Mouse (Mus musculus): ENCODE results near the gene Lrrc4b. TPM values are rescaled to one million over a fixed set of nuclear protein-coding genes. Genes with fewer than 3 reads are reported as not detected.

Gene Lrrc4b
- total RNA-seq (2015) (not detected in 2 replicates), total RNA-seq (2017) (not detected in 2 replicates)

DNA sequence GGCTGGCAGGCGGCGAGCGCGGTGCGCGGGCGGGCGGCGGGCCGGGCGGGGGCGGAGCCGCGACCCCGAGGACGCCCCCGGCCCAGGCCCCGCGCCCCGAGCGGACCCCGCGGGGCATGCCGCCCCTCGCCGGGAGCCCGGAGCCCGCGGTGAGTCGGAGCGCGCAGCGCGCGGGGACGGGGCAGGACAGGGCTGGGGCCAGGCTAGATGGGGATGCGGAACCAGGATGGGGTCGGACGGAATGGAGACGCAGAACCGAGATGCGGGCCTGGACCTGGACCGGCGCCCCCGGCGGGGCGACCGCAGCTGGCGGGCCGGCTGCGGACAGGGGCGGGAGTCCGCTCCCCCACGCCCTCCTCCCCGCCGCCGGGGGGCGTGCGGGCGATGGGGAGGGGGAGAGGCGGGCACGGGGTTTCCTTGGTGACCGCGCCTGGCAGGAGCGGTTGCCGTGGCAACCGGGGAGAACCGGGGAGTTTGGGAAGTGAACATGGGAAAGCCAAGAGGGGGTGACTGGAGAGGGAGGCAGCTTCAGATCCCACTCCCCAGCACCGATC lies at the start of gene Lrrc4b:
Gene Lrrc4b (plus strand): TSS at position 51 of the 554 bp plus-strand sequence.
- no peak for ATAC-seq (ENCODE audit: poor library complexity, severe bottlenecking)

DNA sequence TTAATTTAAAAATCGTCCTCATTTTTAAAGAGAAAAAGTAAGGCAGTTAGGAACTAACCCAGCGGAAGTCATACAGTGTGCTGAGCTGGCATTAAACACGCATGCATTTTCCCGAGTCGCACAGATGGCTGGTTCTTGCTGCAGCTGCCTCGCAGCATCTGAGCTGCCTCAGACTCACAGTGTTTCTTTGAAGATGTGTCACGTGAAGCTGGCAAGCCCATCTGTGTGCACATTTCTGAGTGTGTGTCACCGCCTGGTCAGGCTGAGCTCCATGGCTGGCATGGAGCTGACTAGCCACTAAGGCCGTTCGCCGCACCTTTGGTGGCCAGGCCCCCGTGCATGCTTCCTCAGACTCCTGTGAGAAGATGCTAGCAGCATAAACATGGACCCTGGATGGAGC lies 46.3 kb upstream of the Lrrc4b start:
- ATAC-seq (ENCODE audit: poor library complexity, severe bottlenecking) = no peak

GRCm38 (mm10) chr7:44383980-44384715 lies 44.7 kb upstream of the Lrrc4b start, which contains the start of gene Syt3:
Syt3 (plus strand) TSS chr7:44384102.
- ATAC-seq (ENCODE audit: poor library complexity, severe bottlenecking) = peak; percentile 88

DNA sequence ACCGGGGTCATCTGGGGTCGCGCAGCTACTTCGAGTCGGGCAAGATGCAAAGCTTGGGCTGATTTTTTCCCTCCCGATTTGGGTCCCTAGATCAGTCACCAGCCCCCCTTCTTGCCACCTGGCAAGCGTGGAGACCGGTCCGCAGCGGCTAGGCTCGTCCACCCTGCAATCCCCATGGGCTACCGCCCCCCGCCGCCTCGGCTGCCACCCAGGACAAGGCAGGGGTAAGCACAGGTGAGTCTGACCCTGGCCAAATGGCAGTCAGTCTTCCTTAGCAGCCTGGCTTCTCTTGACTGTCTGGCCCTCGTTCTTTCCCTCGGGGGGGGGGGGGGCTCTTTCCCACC lies 44.1 kb upstream of the Lrrc4b start:
- no peak for ATAC-seq (ENCODE audit: poor library complexity, severe bottlenecking)

DNA sequence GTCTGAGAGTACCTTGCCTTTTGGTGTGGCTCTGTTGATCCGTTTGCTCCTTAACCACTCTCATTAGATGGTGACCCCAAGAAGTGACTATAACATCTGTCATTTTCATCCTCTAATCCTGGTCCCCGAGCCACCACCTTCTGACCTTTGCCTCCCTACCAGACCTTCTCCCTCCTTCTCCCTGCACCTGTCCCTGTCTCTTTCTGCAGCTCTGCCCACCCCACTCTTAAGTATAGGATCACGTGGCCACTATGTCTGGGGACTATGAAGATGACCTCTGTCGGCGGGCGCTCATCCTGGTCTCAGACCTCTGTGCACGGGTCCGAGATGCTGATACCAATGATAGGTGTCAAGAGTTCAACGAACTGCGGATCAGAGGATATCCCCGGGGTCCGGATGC lies 43.1 kb upstream of the Lrrc4b start, which contains the start of gene 1700008O03Rik:
Gene 1700008O03Rik (minus strand): TSS at position 101 of the 400 bp plus-strand sequence.
- ATAC-seq (ENCODE audit: poor library complexity, severe bottlenecking) = no peak

DNA sequence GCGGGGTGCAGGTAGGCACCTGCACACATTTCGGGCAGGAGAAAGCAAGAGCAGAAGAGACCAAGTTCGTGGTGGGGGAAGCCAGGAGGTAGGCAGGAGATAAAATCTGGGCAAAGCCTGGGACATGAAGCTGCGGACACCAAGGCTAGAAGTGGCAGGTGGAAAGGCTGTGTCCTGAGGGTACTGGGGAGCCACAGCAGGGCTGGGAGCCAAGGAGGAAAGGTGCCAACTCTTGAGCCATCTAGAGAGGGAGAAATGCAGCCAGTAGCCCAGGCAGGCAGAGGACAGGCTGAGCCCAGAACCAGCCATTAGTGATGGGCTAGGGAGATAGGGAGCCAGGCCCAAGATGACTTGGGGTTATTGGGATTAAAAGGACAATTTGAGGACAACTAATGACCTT lies 37.0 kb upstream of the Lrrc4b start:
- no peak for ATAC-seq (ENCODE audit: poor library complexity, severe bottlenecking)

- ATAC-seq (ENCODE audit: poor library complexity, severe bottlenecking) = no peak
Observed at GRCm38 (mm10) chr7:44392341-44392740, 36.5 kb upstream of the Lrrc4b start.

DNA sequence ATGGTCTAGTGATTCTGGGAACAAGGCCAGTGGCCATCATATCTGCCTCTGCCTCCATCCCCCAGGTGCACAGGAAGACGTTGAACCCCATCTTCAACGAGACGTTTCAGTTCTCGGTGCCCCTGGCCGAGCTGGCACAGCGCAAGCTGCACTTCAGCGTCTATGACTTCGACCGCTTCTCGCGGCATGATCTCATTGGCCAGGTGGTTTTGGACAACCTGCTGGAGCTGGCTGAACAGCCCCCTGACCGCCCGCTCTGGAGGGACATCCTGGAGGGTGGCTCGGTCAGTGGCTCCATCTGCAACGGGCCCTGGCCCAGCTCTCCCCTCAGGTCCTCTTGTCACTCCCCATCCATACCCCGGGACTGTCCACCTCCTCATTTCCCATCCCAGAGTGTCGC lies 35.5 kb upstream of the Lrrc4b start:
- ATAC-seq (ENCODE audit: poor library complexity, severe bottlenecking) = no peak

GRCm38 (mm10) chr7:44398570-44398969 lies 30.2 kb upstream of the Lrrc4b start:
- peak; percentile 92 for ATAC-seq (ENCODE audit: poor library complexity, severe bottlenecking)

- ATAC-seq (ENCODE audit: poor library complexity, severe bottlenecking) = peak; percentile 70
Observed at GRCm38 (mm10) chr7:44401673-44402072, 27.1 kb upstream of the Lrrc4b start.

GRCm38 (mm10) chr7:44405346-44406014 lies 23.3 kb upstream of the Lrrc4b start:
- ATAC-seq (ENCODE audit: poor library complexity, severe bottlenecking) = peak; percentile 75

- no peak for ATAC-seq (ENCODE audit: poor library complexity, severe bottlenecking)
Observed at GRCm38 (mm10) chr7:44406015-44406355, 22.8 kb upstream of the Lrrc4b start.

- ATAC-seq (ENCODE audit: poor library complexity, severe bottlenecking) = no peak
Observed at GRCm38 (mm10) chr7:44411144-44411543, 17.7 kb upstream of the Lrrc4b start.

GRCm38 (mm10) chr7:44413307-44413706 lies 15.5 kb upstream of the Lrrc4b start:
- ATAC-seq (ENCODE audit: poor library complexity, severe bottlenecking) = no peak

DNA sequence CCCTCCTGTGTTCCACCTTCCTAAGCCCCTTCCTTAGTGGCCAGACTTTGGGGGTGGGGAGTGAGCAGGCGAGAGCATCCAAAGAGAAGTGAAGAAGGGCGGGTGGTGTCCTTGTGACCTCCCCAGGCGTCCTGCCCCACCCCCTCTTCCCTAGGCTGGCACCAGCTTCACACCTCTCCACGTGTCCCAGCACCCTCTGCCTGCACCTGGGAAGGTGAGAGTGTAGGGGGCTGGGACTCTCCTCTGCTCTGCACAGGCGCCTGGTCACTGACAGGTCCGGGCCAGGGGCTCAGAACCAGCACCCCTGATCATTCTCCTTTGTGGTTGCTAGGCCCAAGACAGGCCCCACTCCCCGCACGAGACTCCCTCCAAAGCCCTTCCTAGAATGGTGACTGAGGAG lies 1.2 kb upstream of the Lrrc4b start:
- ATAC-seq (ENCODE audit: poor library complexity, severe bottlenecking) = no peak

DNA sequence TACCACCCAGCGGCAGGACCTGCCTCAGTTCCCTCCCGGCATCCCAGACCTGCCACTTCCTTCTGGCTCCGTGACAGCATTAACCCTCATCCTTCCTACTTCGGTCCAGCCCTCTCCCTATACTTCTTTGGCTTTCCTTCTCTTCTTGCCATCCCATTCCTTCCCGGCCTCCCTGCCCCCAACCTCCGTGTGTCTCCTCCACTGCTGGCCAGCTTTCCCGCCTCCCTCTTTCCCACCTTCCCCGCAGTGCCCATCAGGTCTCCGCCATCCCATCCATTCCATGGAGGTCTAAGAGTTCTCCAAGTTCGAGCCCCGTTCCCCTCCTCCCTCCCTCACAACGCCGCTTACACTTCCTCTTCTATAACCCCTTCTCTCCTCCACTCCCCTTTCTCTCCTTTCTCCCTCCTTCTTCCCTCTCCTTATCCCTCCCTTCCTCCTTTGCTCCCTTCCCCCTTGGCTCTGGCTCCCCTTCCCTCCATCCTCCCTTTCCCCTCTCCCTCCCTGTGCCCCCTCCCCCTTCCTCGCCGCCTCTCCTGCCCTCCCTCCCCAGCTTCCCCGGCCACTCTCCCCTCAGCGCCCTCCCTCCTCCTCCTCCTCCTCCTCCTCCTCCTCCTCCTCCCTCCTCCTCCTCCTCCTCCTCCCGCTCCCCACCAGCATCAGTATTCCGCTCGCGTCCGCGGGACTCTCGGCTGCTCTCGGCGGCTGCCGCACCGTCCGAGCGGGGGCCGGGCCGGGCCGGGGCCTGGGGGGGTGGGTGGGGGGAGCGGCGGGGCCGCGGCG lies 457 bp upstream of the Lrrc4b start:
- ATAC-seq (ENCODE audit: poor library complexity, severe bottlenecking) = no peak

DNA sequence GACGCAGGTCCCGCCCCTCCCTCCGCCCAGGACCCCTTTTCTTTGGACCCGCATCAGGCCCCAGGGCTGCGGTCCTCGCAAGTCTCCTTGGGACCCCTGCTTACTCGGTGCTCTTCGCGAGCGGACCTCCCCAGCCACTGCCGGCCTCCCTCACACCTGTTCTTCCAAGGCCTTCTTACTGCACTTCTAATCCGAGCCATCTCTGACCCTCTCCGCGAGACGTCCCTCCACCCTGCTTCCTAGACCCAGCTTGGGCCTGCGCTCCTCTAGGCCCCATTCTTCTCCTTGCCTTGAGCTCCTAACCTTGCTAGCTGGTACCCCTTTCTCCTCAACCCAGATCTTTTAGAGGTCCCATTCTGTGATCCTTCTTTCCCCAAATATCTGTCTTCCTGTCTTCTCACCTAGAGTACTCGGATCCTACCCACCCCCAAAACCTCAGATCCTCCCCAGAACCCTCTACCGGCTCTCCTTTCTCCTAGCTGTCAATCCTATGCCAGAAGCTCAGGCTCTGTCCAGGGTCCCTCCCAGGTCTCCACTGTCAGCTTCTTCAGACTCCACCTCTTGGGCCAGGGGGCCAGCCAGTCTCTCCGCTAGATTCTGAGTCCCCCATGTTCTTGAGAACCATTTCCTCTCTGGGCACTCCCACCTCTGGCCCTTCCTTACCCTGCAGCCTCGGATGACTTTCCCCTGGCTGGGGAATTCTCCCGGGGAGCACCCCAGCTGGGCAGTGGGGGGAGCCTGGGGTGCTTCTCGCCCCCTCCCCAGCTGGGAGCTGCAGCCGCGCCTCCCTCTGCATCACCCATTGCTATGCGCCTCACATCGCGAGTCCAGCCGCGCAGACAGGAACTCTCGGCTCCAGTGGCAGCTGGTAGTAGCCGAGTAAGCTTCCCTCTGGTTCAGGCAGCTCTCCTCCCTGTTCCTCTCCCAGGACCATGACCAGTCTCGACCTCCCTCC lies 993 bp downstream of the Lrrc4b start:
- ATAC-seq (ENCODE audit: poor library complexity, severe bottlenecking) = no peak; the same call in 1 of the 2 replicates

- ATAC-seq (ENCODE audit: poor library complexity, severe bottlenecking) = no peak
Observed at GRCm38 (mm10) chr7:44432550-44432949, 3.7 kb downstream of the Lrrc4b start.

- ATAC-seq (ENCODE audit: poor library complexity, severe bottlenecking) = no peak
Observed at GRCm38 (mm10) chr7:44433371-44433770, 4.6 kb downstream of the Lrrc4b start.

DNA sequence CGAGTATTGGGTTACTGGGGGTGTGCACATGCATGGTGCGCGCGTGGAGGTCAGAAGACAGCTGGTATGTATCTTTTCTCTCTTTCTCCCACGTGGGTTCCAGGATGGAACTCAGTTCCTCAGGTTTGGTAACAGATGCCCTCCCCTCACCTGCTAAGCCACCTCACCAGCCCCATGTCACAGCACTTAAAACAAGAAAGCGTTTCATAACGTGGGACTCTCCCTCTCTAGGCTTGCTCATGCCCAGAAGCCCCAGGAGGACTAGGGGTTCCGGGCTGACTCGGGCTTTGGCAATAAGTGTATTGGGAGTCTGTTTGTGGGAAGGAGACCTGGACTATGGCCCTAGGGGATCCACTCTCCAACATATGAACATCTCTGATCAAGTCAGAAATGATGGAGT lies 5.3 kb downstream of the Lrrc4b start:
- ATAC-seq (ENCODE audit: poor library complexity, severe bottlenecking) = no peak

All from megakaryocyte, adult 5-6 weeks (primary cell).